Mouse (Mus musculus): ENCODE results near the gene Cpsf3.

DNA sequence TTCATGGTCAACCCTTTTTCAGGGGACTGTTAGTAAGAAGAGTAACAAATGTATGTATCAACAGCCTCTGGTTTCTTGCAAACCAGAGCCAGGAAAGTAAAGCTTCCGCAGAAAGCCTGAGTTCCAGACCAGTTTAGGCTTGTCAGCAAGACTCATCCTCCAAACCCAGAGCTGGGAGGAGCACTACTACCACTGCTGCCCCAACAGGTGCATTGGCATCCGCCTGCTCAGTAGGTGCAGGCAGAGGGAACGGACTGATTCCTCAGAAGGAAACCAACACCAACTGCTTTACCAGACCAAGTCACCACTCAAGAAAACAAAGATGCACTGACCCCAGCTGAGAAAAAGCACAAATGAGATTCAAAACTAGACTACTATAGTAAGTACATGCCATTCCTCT, 78.0 kb downstream of the Cpsf3 start:
- TF ChIP-seq CTCF (IDR thresholded peaks at IDR 0.05; ENCODE audit: low read depth, low read length) (no peak), TAL1 (conservative IDR thresholded peaks at IDR 0.05; ENCODE audit: low read depth, low read length) (no peak), GATA1 (IDR thresholded peaks at IDR 0.05; ENCODE audit: borderline replicate concordance, low read length) (no peak), POLR2AphosphoS5 (IDR thresholded peaks at IDR 0.05; ENCODE audit: insufficient replicate concordance, low read depth, low read length) (no peak)

Measured in G1E (cell line).